Mouse (Mus musculus) macrophage (primary cell): Measurements from ENCODE around the gene Mcrip2. TPM values are rescaled to one million over a fixed set of nuclear protein-coding genes. Genes with fewer than 3 reads are reported as not detected.
"Not testable (repeated sequence)": the region's sequence is repeated elsewhere in the genome, so short reads cannot be mapped to it uniquely, and the experiment has no call there.

ENCODE experiments used
- H3K27ac ChIP-seq: fragments of 350-480 bp; formaldehyde crosslinking; 2 replicates; pipeline ENCODE4 v1.9.0; 2021
- H3K36me3 ChIP-seq: fragments of 350-480 bp; formaldehyde crosslinking; 2 replicates; pipeline ENCODE4 v1.9.0; 2021; ENCODE audit errors: inconsistent target
- H3K4me3 ChIP-seq: fragments of 350-480 bp; formaldehyde crosslinking; 2 replicates; pipeline ENCODE4 v1.9.0; 2021; ENCODE audit errors: inconsistent target
- H3K79me2 ChIP-seq: fragments of 350-480 bp; formaldehyde crosslinking; 2 replicates; pipeline ENCODE4 v1.9.0; 2021; ENCODE audit errors: inconsistent target
- WGBS: methylation state at CpG from one replicate; pipeline ENCODE4 v1.1.7; 2026; ENCODE audit warnings: inconsistent platforms; ENCODE audit not compliant: missing documents; 5-methylcytosine and 5-hydroxymethylcytosine counted together
- polyA plus RNA-seq: library from polyadenylated mRNA; stranded (reverse); fragments of 250-400 nt; gene quantifications from 3 replicates; pipeline ENCODE4 v1.2.4, GENCODE M21; 2018; ENCODE audit warnings: inconsistent platforms

Gene Mcrip2
- polyA plus RNA-seq, 1 experiment from 2014 or later = 5.6 TPM

DNA sequence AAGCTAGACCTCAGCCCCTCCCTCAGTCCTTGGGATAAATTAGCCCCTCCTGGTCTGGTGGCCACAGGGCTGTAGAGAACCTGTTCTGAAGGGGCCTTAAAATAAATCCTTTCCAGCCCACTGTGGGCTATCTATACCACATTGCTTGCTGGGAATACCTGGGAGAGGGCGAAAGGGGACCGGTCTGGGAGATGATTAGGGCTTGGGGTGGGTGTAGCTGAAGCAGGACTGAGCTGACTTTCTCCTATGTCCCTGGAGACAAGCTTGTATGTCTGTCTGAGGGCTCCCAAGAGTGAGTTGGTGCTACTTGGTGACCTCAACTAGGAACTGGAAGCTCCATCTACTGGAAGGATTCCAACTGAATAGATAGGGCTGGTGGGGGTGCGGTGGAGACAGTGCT, 8.5 kb upstream of the Mcrip2 start:
- Histone ChIP-seq H3K79me2 (no peaks in the 10 kb centered on the region), H3K4me3 (no peak overlapping the region), H3K36me3 (peaks cover 3% of the 10 kb centered on the region), H3K27ac (no peak overlapping the region)
- 96% methylated on average over 2 of the region's 3 CpGs for WGBS

DNA sequence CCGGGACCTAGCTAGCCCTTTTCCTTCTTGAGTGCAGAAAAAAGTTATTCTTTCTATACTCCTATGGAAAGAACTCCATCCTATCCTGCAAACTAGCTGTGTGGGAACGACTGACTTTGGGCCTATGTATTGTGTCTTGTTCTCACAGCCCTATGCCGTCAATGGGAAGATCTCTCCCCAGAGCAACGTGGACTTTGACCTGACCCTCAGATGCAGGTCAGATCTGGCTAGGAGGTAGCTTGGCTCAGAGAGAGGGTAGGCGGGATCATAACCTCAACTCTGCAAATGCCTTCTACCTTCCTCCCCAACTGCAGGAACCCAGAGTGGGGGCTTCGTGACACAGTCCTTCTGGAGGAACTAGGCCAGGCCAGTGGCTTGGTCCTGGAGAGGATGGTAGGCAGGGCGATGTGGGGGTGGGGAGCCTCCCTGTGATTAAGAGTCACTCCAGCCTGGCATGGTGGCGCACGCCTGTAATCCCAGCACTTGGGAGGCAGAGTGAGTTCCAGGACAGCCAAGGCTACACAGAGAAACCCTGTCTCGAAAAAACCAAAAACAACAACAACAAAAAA, 7.9 kb upstream of the Mcrip2 start:
- 87% methylated on average over 10 of the region's 10 CpGs for WGBS
- Histone ChIP-seq H3K79me2 (no peaks in the 10 kb centered on the region), H3K36me3 (no peaks in the 10 kb centered on the region), H3K4me3 (no peak overlapping the region), H3K27ac (no peak overlapping the region)

DNA sequence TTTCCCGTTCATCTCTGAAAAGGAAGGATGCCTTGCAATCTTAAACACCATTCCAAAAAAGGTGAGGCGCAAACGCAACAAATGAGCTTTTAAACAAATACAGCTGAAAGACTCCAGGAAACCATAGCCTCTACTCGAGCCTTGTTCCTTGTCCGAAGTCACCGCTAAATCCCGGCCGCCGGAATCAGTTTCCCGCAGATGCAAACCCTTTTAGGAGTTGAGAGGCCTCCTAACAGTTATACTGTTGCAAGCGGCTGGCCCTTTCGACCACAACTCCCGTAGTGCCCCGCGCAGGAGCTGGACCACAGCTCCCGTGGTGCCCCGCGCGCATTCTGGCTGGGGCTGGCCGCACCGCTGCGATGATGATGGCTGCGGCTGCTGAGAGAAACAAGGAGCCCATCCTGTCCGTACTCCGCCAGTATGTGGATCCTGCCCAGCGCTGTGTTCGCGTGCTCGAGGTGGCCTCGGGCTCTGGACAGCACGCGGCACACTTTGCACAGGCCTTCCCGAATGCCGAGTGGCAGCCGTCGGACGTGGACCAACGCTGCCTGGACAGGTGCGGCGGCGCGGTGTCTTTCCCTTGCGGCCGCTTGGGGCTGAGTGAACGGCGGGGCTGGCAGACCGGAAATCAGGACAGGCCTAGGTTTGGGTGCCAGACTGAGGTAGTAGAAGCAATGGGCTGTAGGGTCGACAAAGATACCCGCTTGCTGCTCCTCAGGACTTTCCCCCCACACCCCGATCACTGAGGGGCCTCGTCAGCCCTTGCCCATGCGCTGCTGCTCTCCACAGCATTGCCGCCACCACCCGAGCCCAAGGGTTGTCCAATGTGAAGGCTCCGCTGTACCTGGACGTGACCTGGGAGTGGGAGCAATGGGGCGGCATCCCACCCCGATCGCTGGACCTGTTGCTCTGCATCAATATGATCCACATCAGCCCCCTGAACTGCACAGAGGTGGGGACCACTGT, 6.9 kb upstream of the Mcrip2 start:
- H3K36me3 ChIP-seq = no peaks in the 10 kb centered on the region
- no peaks in the 10 kb centered on the region for H3K79me2 ChIP-seq
- H3K27ac ChIP-seq = peak overlapping the region; percentile 31; the same call in 1 of the 2 replicates
- H3K4me3 ChIP-seq = peak overlapping the region; percentile 46
- 2% methylated on average over 59 of the region's 59 CpGs for WGBS

DNA sequence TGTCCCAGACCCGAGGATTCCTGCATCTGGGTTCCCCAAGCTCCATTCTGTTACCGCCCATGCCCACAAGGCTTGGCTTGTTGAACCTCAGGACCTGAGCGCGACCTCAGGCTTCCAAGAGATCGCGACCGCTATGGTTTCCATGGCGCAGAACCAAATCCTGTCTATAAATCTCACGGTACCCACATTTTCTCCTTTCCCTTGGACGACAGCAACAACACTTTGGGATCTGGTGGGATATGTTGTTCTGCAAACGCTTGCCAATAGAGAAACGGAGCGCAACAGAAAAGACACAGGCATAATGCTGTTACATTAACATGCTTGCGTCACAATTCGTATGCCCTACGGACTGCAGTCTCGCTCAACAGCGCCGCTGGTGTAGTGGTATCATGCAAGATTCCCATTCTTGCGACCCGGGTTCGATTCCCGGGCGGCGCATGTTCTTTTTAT, 6.2 kb upstream of the Mcrip2 start, which contains the start of gene Mettl26:
Gene Mettl26 (plus strand): TSS at position 354 of the 450 bp plus-strand sequence.
- under 1% methylated on average over 25 of the region's 25 CpGs for WGBS
- Histone ChIP-seq H3K36me3 (no peaks in the 10 kb centered on the region), H3K4me3 (peak within 1 kb of the TSS; percentile 46), H3K79me2 (no peaks in the 10 kb centered on the region), H3K27ac (peak within 1 kb of the TSS; percentile 31)

DNA sequence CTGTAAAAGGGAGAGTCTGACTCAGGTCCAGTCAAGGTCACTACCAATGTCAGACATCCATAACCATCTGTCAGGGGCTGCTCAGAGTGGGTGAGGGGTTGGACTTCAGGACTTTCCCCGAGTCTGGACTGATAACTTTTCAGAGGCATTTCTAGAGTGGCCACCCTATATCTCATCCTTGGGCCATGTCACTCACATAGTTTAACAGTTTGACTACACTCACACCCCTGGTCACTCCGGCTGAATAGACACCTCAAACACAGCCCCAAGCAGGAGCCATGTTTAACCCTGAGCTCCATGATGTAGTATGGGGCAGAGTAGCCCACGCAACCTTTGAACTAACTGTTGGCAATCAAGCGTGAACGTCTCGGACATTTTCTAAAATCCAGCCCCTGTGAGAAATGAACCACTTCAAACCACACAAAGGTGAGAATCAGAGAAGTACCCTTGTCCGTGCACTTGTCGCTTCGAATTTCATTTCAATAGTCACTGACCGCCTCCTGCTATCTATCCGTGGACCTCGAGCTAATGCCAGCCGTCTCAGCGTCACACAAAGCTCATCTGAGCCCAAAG, 5.7 kb upstream of the Mcrip2 start:
- no peaks in the 10 kb centered on the region for H3K36me3 ChIP-seq
- H3K27ac ChIP-seq = peak overlapping the region; percentile 31
- H3K79me2 ChIP-seq = no peaks in the 10 kb centered on the region
- WGBS = 16% methylated on average over 14 of the region's 14 CpGs
- peak overlapping the region; percentile 46 for H3K4me3 ChIP-seq

DNA sequence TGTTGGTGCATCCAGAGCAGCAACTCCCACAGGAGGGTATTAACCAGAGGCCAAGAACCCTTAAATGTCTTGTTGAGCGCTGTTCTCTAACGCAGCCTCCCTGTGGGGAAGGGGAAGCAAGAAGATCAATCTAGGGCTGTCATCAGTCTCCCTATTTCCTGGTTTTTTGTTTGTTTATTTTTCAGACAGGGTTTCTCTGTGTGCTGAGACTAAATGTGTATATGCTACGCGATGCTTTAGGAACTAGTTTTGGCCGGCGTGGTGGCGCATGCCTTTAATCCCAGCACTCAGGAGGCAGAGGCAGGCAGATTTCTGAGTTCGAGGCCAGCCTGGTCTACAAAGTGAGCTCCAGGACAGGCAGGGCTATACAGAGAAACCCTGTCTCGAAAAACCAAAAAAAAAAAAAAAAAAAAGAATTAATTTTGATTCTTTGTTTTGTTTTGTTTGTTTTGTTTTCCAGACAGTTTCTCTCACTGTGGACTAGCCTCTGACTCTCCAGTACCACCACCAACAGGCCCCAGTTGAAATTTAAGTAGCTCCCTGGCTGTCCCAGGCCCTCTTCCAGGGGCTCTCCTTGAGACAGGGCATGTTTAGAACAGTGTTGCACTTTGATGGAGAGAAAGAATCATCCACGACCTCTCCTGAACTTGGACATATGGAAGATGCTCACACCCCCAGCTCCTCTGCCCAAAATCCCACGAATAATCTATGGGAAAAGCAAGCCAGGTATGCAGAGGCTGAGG, 5.0 kb upstream of the Mcrip2 start:
- H3K79me2 ChIP-seq = no peaks in the 10 kb centered on the region
- 87% methylated on average over 8 of the region's 11 CpGs for WGBS
- H3K27ac ChIP-seq = no peak overlapping the region
- no peaks in the 10 kb centered on the region for H3K36me3 ChIP-seq
- no peak overlapping the region for H3K4me3 ChIP-seq

DNA sequence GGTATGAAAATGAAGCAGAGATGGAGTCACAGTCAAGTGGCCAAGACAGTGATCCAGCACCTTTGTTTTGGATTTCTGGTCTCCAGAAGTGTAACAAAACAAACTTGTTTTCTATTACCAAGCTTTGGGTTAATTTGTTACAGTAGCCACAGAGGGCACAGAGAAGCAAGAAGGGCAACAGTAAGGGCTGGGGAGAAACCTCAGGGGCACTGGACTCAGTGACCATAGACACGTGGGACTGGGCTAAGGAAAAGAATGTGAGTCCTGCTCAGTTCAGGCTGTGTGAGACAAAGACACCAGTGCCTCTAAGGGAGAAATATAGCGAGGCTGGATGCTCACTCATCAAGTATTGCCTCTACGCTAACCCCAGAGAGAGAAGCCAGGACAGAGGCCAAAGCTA, 4.1 kb upstream of the Mcrip2 start:
- 89% methylated on average over 3 of the region's 3 CpGs for WGBS
- H3K4me3 ChIP-seq = no peak overlapping the region
- no peaks in the 10 kb centered on the region for H3K79me2 ChIP-seq
- H3K27ac ChIP-seq = no peak overlapping the region
- no peaks in the 10 kb centered on the region for H3K36me3 ChIP-seq

DNA sequence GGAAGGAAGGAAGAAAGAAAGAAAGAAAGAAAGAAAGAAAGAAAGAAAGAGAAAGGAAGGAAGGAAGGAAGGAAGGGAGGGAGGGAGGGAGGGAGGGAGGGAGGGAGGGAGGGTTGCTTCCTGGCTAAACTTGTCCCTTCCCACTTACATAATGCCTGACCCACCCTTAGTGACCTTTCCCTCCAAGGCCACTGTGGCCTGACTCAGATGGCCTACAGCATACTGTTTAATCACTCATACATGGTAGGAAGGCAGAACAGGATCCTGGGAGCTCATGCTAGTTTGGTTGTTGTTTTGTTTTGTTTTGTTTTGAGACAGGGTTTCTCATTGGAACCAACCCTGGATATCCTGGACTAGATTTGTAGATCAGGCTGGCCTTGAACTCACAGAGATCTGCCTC, 3.0 kb upstream of the Mcrip2 start:
- not testable (repeated sequence) for H3K4me3 ChIP-seq, H3K79me2 ChIP-seq, H3K27ac ChIP-seq, H3K36me3 ChIP-seq

DNA sequence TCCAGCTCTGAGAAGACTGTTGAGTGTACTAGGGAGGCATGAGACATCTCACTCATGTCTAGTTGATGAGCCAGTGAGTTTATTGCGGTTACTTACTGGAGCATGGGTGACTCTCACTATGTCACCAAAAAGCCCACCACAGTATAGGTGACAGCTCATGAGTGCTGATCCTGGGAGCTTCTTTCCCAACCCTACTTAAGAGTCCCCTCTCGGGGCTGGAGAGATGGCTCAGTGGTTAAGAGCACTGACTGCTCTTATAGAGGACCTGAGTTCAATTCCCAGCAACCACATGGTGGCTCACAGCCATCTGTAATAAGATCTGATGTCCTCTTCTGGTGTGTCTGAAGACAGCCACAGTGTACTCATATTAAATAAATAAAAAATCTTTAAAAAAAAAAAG, 1.4 kb upstream of the Mcrip2 start:
- H3K4me3 ChIP-seq = no peak overlapping the region
- no peak overlapping the region for H3K27ac ChIP-seq
- H3K36me3 ChIP-seq = no peaks in the 10 kb centered on the region
- whole genome bisulfite sequencing = 100% methylated on average over 2 of the region's 2 CpGs
- H3K79me2 ChIP-seq = no peaks in the 10 kb centered on the region; the same call in 1 of the 2 replicates

DNA sequence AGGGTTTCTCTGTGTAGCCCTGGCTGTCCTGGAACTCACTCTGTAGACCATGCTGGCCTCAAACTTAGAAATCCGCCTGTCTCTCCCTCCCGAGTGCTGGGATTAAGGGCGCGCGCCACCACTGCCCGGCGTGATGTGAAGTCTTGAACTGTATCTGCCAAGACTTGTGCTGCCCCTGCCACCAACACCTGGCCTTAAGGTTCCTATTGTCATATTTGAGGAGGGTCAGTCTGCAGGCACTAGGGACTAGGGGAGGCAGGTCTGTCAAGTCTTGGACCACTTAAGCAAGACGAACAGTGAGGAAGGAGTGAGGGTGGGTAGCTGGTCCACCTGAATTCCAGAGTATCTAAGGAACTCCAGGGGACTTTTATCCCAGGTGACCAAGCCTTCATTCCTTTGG, 934 bp upstream of the Mcrip2 start:
- no peak overlapping the region for H3K27ac ChIP-seq
- H3K4me3 ChIP-seq = no peak overlapping the region
- no peaks in the 10 kb centered on the region for H3K36me3 ChIP-seq
- H3K79me2 ChIP-seq = no peaks in the 10 kb centered on the region; the same call in 1 of the 2 replicates
- 99% methylated on average over 8 of the region's 8 CpGs for WGBS

DNA sequence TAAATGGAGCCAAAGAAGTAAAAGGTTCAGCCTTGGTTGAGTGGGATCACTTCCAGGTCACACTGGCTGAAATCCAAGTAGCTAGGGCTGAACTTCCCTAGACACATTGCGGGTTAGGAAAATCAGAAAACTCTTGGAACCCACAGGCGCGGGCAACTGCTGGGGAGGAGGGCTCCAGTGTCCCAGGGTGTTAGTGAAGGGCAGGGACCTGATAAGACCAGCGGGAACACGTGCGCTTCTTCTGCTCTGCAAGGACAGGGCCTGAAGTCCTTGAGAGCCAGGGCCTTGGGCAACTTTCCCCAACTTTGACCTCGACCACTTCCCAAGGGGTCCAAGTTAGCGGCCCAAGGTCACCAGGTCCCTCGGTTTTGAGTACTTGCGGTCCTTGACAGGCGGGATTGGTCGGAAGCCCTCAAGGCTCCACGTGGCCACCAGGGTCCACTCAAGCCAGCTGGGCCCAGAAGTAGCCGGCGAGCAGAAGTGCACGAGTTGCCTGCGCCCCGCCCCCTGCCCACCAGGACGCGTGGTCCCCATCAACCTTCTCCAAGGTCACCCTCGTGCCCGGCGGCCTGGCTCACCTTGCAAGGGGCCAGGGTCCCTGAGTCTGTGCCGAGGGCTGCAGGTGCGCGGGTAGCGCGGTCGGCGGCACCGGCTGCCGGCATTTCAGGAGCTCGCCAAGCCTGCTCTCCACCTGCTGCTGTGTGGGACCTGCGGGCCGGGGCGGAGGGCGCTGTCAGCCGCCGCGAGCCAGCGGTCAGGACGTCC, 546 bp downstream of the Mcrip2 start:
- 0 out of 2 replicates have a peak overlapping the region, but pooled peaks have one; percentile 19 for H3K27ac ChIP-seq
- under 1% methylated on average over 41 of the region's 42 CpGs for WGBS
- H3K36me3 ChIP-seq = no peaks in the 10 kb centered on the region
- peak overlapping the region; percentile 40 for H3K4me3 ChIP-seq
- H3K79me2 ChIP-seq = no peaks in the 10 kb centered on the region; the same call in 1 of the 2 replicates

DNA sequence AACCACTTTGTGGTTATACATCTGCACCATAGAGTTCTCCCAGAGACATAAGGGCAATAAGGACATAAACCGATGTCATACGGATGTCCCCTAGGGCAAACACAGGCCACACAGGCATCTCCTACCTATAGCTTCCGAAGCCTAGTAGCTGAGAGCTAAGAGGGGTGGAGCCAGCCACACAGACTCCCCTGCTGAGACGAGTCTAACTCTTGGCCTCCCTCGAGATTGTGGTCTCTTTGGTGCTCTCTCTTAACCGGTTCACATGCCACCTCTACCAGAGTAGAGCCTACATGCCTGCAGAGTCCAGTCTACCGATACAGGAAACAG, 1.1 kb downstream of the Mcrip2 start:
- peak overlapping the region; percentile 40 for H3K4me3 ChIP-seq
- WGBS = 12% methylated on average over 7 of the region's 7 CpGs
- no peak overlapping the region for H3K27ac ChIP-seq

DNA sequence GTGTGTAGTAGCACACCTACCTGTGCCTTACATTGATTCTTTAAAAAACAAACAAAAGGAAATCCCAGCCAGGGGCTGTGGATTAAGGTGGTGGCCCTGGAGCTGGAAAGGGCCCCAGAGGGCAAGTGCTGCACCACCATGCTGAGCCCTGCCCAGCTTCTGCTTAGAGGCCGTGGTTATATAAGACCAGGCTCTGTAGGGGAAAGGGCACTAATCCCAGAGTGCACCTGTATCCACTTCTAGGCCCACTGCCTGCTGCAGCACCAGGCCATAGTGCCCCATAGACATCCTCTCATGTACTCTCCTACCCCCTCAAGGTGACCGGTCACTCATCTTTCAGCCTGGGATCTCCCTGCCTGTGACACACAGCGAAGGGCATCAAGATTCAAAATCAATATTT, 2.4 kb downstream of the Mcrip2 start:
- no peak overlapping the region for H3K4me3 ChIP-seq
- 94% methylated on average over 3 of the region's 3 CpGs for WGBS
- no peaks in the 10 kb centered on the region for H3K36me3 ChIP-seq
- no peak overlapping the region for H3K27ac ChIP-seq
- H3K79me2 ChIP-seq = no peaks in the 10 kb centered on the region; the same call in 1 of the 2 replicates

More for the DNA sequence above, 1.1 kb downstream of the Mcrip2 start:
- H3K36me3 ChIP-seq = no peaks in the 10 kb centered on the region
- no peaks in the 10 kb centered on the region; the same call in 1 of the 2 replicates for H3K79me2 ChIP-seq

DNA sequence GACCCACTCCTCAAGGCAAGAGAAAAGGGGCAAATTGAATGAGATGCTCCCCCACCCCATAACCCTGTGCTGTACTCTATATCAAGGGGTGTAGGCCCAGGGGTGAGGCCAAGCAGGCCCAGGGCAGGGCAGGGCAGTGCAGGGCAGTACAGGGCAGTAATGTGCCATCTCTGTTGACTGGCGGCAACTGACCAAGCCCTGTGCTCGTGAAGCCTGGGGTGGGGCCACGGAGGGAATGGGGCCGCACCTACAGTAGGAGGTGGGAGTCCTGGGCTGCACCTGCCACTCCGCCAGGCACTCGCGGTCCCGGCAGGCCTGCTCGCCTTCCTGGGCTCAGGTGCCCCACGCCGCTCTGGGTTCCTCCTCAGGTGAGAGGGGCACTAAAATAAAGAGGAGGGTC, 3.3 kb downstream of the Mcrip2 start:
- WGBS = 86% methylated on average over 11 of the region's 11 CpGs
- Histone ChIP-seq H3K4me3 (no peak overlapping the region), H3K27ac (no peak overlapping the region), H3K36me3 (no peaks in the 10 kb centered on the region), H3K79me2 (no peaks in the 10 kb centered on the region; the same call in 1 of the 2 replicates)
